Mouse (Mus musculus) MEL (cell line): ENCODE measurements at regions not wholly inside any gene's neighbourhood (a gene's known extent, or its start where the extent isn't known, plus 50 kb on each side); places are given as distances from the start of the nearest gene placed in this dataset.

Experiments used
- CTCF ChIP-seq, 3 experiments: IDR thresholded peaks in 2 of 3; conservative IDR thresholded peaks in 1 of 3; 2 replicates each; pipeline ENCODE4 v1.5.1; 2011 to 2012; ENCODE audit warnings: low read length in 3 of 3, low read depth in 2 of 3, mild to moderate bottlenecking in 2 of 3, improper control_type of control experiment in 1 of 3, inconsistent platforms in 1 of 3, mixed read lengths in 1 of 3, moderate library complexity in 1 of 3; ENCODE audit not compliant: control insufficient read depth in 1 of 3, insufficient read depth in 1 of 3, poor library complexity in 1 of 3, severe bottlenecking in 1 of 3
- ELF1 ChIP-seq: IDR thresholded peaks from 2 replicates; pipeline ENCODE4 v1.6.1; 2014; ENCODE audit warnings: low read depth, mild to moderate bottlenecking, inconsistent platforms, low read length, improper control_type of control experiment, moderate library complexity
- ETS1 ChIP-seq: IDR thresholded peaks from 2 replicates; pipeline ENCODE4 v1.6.1; 2012; ENCODE audit warnings: low read depth, mild to moderate bottlenecking, inconsistent platforms, low read length, improper control_type of control experiment, moderate library complexity
- GABPA ChIP-seq: IDR thresholded peaks from 2 replicates; pipeline ENCODE4 v1.6.1; 2012; ENCODE audit warnings: low read depth, mild to moderate bottlenecking, inconsistent platforms, low read length, improper control_type of control experiment, moderate library complexity
- JUND ChIP-seq: IDR thresholded peaks from 2 replicates; pipeline ENCODE4 v1.6.1; 2011; ENCODE audit warnings: low read depth, mild to moderate bottlenecking, improper control_type of control experiment, low read length
- MAZ ChIP-seq: IDR thresholded peaks from 2 replicates; pipeline ENCODE4 v1.6.1; 2012; ENCODE audit warnings: low read depth, mild to moderate bottlenecking, inconsistent platforms, low read length, improper control_type of control experiment
- MEF2A ChIP-seq: IDR thresholded peaks from 2 replicates; pipeline ENCODE4 v1.6.1; 2014; ENCODE audit warnings: low read depth, mild to moderate bottlenecking, inconsistent platforms, low read length, improper control_type of control experiment; ENCODE audit not compliant: poor library complexity, insufficient replicate concordance, severe bottlenecking; ENCODE audit errors: extremely low read depth
- POLR2A ChIP-seq, 2 experiments: IDR thresholded peaks; 2 replicates each; pipeline ENCODE4 v1.6.1; 2011 to 2012; ENCODE audit warnings: low read length in 2 of 2, mild to moderate bottlenecking in 2 of 2, control low read depth in 1 of 2, improper control_type of control experiment in 1 of 2, low read depth in 1 of 2, moderate library complexity in 1 of 2; ENCODE audit not compliant: control insufficient read depth in 1 of 2, insufficient read depth in 1 of 2, poor library complexity in 1 of 2
- USF2 ChIP-seq, 2 experiments: IDR thresholded peaks; 2 replicates each; pipeline ENCODE4 v1.6.1; 2011 to 2012; ENCODE audit warnings: improper control_type of control experiment in 2 of 2, low read length in 2 of 2, borderline replicate concordance in 1 of 2, inconsistent platforms in 1 of 2, low read depth in 1 of 2, mild to moderate bottlenecking in 1 of 2; ENCODE audit not compliant: insufficient read depth in 1 of 2

DNA sequence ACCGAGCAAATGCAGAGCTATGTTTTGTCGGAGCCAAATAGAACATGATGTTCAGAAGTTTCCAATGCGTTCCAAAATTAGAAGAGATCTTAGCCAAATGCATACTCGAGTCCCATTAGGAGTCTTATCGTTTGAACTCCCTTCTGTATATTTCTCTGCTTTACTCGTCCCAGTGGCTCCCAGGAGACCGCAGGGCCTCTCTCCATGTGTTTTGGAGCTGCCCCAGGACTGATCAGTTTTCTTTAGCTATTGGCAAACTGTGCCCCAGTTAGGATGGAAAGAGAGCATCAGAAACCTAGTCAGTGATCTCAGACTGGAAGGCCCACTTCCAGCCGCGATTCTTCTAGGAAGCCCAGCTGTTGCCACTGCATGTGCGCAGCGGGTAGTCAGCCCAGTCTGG lies 152.0 kb upstream of the Serp2 start:
- no peak for TF ChIP-seq JUND
- TF ChIP-seq CTCF (IDR thresholded peaks at IDR 0.05 in 2 of 3, conservative IDR thresholded peaks at IDR 0.05 in 1 of 3; ENCODE audit: control insufficient read depth in 1 of 3, insufficient read depth in 1 of 3, low read depth in 2 of 3, low read length in 3 of 3, poor library complexity in 1 of 3, severe bottlenecking in 1 of 3), result no peak
- no peak for TF ChIP-seq MEF2A
- TF ChIP-seq MAZ, result no peak
- TF ChIP-seq GABPA, result no peak
- TF ChIP-seq USF2 (IDR thresholded peaks at IDR 0.05; ENCODE audit: borderline replicate concordance in 1 of 2, insufficient read depth in 1 of 2, low read depth in 1 of 2, low read length in 2 of 2), result no peak
- TF ChIP-seq ELF1, result no peak
- no peak for TF ChIP-seq POLR2A (IDR thresholded peaks at IDR 0.05; ENCODE audit: control insufficient read depth in 1 of 2, insufficient read depth in 1 of 2, low read depth in 1 of 2, low read length in 2 of 2, poor library complexity in 1 of 2)
- no peak for TF ChIP-seq ETS1
